Mouse (Mus musculus): ENCODE results near the gene Clcnka. TPM values are rescaled to one million over a fixed set of nuclear protein-coding genes. Genes with fewer than 3 reads are reported as not detected.
A peak's percentile ranks its signal among the peaks of the same experiment; 100 is the strongest.

Clcnka gene
- polyA plus RNA-seq, 1 experiment from 2014 or later, result not detected

GRCm38 (mm10) chr4:141429847-141430246, 31.3 kb upstream of the Clcnka start:
- 51% methylated on average over 9 of the region's 9 CpGs for WGBS
- Histone ChIP-seq H3K9me3 (no peaks in the 10 kb centered on the region), H3K9ac (no peak overlapping the region), H3K36me3 (no peaks in the 10 kb centered on the region), H3K27ac (no peak overlapping the region), H3K4me1 (peaks cover 10% of the 10 kb centered on the region; the same call in 1 of the 2 replicates), H3K4me3 (no peak overlapping the region), H3K4me2 (replicated peaks) (no peak overlapping the region), H3K27me3 (replicated peaks) (peaks cover 18% of the 10 kb centered on the region)
- ATAC-seq (ENCODE audit: low FRiP score, low read depth), result no peak

GRCm38 (mm10) chr4:141429381-141429780, 30.9 kb upstream of the Clcnka start:
- Histone ChIP-seq H3K36me3 (no peaks in the 10 kb centered on the region), H3K4me1 (peaks cover 10% of the 10 kb centered on the region; the same call in 1 of the 2 replicates), H3K9ac (no peak overlapping the region), H3K9me3 (no peaks in the 10 kb centered on the region), H3K27ac (no peak overlapping the region), H3K4me3 (no peak overlapping the region), H3K4me2 (replicated peaks) (no peak overlapping the region), H3K27me3 (replicated peaks) (peaks cover 23% of the 10 kb centered on the region)
- no peak for ATAC-seq (ENCODE audit: low FRiP score, low read depth)
- 80% methylated on average over 6 of the region's 6 CpGs for WGBS

- Histone ChIP-seq H3K4me3 (no peak overlapping the region), H3K27ac (no peak overlapping the region), H3K27me3 (replicated peaks) (peaks cover 35% of the 10 kb centered on the region), H3K4me2 (replicated peaks) (no peak overlapping the region), H3K9ac (no peak overlapping the region), H3K36me3 (no peaks in the 10 kb centered on the region), H3K4me1 (peaks cover 10% of the 10 kb centered on the region; the same call in 1 of the 2 replicates), H3K9me3 (no peaks in the 10 kb centered on the region)
- ATAC-seq (ENCODE audit: low FRiP score, low read depth), result no peak
- 86% methylated on average over 13 of the region's 13 CpGs for WGBS
Measured at GRCm38 (mm10) chr4:141427921-141428320, 29.4 kb upstream of the Clcnka start.

GRCm38 (mm10) chr4:141426796-141427745, 28.5 kb upstream of the Clcnka start:
- no peak overlapping the region for H3K4me3 ChIP-seq
- no peak overlapping the region for H3K27ac ChIP-seq
- H3K9me3 ChIP-seq, result no peaks in the 10 kb centered on the region
- no peak overlapping the region for H3K4me2 ChIP-seq (replicated peaks)
- no peak overlapping the region for H3K9ac ChIP-seq
- WGBS, result 84% methylated on average over 10 of the region's 10 CpGs
- ATAC-seq (ENCODE audit: low FRiP score, low read depth), result no peak
- peaks cover 35% of the 10 kb centered on the region for H3K27me3 ChIP-seq (replicated peaks)
- H3K4me1 ChIP-seq, result peaks cover 10% of the 10 kb centered on the region; the same call in 1 of the 2 replicates
- H3K36me3 ChIP-seq, result no peaks in the 10 kb centered on the region

GRCm38 (mm10) chr4:141425484-141426479, 27.3 kb upstream of the Clcnka start:
- ATAC-seq (ENCODE audit: low FRiP score, low read depth), result peak; percentile 76
- 5% methylated on average over 36 of the region's 36 CpGs for WGBS
- H3K4me1 ChIP-seq, result peaks cover 10% of the 10 kb centered on the region; the same call in 1 of the 2 replicates
- H3K9me3 ChIP-seq, result no peaks in the 10 kb centered on the region
- peak overlapping the region; percentile 44 for H3K9ac ChIP-seq
- no peaks in the 10 kb centered on the region for H3K36me3 ChIP-seq
- H3K4me2 ChIP-seq (replicated peaks), result peak overlapping the region; percentile 64
- no peak overlapping the region for H3K27ac ChIP-seq
- H3K4me3 ChIP-seq, result peak overlapping the region; percentile 39
- H3K27me3 ChIP-seq (replicated peaks), result peaks cover 37% of the 10 kb centered on the region

GRCm38 (mm10) chr4:141423691-141424431, 25.3 kb upstream of the Clcnka start:
- H3K4me3 ChIP-seq, result no peak overlapping the region
- no peak overlapping the region for H3K4me2 ChIP-seq (replicated peaks)
- H3K27me3 ChIP-seq (replicated peaks), result peaks cover 37% of the 10 kb centered on the region
- no peak overlapping the region for H3K27ac ChIP-seq
- no peak overlapping the region for H3K9ac ChIP-seq
- no peaks in the 10 kb centered on the region for H3K36me3 ChIP-seq
- peaks cover 10% of the 10 kb centered on the region; the same call in 1 of the 2 replicates for H3K4me1 ChIP-seq
- H3K9me3 ChIP-seq, result no peaks in the 10 kb centered on the region
- WGBS, result 89% methylated on average over 13 of the region's 13 CpGs
- no peak for ATAC-seq (ENCODE audit: low FRiP score, low read depth)

DNA sequence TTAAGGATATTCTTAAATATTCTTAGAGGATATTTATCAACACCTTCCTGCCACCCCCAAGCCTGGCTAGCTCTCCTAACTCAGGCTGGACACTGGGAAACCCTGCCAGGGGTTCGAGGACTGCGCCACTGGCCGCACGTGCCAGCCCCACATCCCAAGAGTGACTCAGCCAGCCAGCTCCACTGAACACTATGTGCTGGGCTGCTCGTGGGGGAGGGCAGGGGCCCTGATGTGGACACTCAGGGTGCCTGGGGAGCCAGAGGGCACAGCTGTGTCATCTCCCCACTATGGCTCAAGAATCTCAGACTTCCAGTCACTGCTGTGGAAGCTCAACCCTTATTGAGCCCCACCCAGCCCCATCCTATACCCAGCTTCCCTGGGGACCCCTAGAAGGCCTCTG, 24.8 kb upstream of the Clcnka start:
- WGBS, result 83% methylated on average over 5 of the region's 5 CpGs

DNA sequence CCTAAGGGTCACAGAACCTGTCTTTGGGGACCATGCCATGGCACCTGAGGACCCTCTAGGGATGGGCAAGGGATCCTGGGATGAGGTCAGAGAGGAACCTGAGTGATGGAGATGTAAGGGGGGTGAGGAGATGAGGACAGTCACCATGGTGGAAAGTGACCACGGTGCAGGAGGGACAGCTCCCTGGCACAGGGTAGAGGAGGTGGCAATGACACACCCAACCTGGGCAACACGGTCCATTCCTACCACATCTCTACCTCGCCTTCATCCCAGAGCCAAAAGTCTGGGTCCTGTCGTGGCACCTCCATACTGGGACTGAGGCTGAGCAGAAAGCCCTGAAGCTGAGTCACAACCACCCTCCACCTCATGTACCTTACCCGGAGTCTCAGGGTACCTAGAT, 24.3 kb upstream of the Clcnka start:
- Histone ChIP-seq H3K4me1 (peaks cover 10% of the 10 kb centered on the region; the same call in 1 of the 2 replicates), H3K9me3 (no peaks in the 10 kb centered on the region), H3K27ac (no peak overlapping the region), H3K9ac (no peak overlapping the region), H3K4me3 (no peak overlapping the region), H3K36me3 (no peaks in the 10 kb centered on the region), H3K4me2 (replicated peaks) (no peak overlapping the region), H3K27me3 (replicated peaks) (peaks cover 37% of the 10 kb centered on the region)
- 85% methylated on average over 5 of the region's 5 CpGs for WGBS
- no peak for ATAC-seq (ENCODE audit: low FRiP score, low read depth)

More for the DNA sequence above, 24.8 kb upstream of the Clcnka start:
- Histone ChIP-seq H3K9me3 (no peaks in the 10 kb centered on the region), H3K4me3 (no peak overlapping the region), H3K27ac (no peak overlapping the region), H3K4me2 (replicated peaks) (no peak overlapping the region), H3K27me3 (replicated peaks) (peaks cover 37% of the 10 kb centered on the region), H3K9ac (no peak overlapping the region), H3K4me1 (peaks cover 10% of the 10 kb centered on the region; the same call in 1 of the 2 replicates), H3K36me3 (no peaks in the 10 kb centered on the region)
- no peak for ATAC-seq (ENCODE audit: low FRiP score, low read depth)

DNA sequence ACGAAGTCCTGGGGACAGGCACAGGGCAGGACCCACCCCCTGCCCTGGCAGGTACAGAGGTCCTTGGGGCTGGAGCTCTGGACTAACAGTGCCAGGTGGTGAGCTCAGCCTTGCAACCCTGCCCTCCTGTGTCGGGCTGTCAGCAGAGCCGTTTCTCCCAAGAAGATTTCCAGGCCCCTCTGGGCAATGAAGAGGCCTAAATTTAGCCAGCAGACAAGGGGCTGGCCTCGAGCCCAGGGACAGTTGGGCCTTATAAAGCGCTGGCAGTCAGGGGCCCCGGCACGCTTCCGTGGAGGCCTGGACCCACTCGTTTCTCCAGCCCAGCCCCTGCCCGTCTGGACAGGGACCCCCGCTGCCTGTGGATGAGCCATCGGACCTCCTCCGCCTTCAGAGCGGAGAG, 22.9 kb upstream of the Clcnka start:
- ATAC-seq (ENCODE audit: low FRiP score, low read depth), result no peak
- H3K27ac ChIP-seq, result no peak overlapping the region
- no peak overlapping the region for H3K4me2 ChIP-seq (replicated peaks)
- peaks cover 34% of the 10 kb centered on the region for H3K27me3 ChIP-seq (replicated peaks)
- 0 out of 2 replicates have a peak, but pooled peaks cover 4% of the 10 kb centered on the region for H3K9me3 ChIP-seq
- no peak overlapping the region for H3K4me3 ChIP-seq
- 65% methylated on average over 14 of the region's 14 CpGs for WGBS
- peaks cover 10% of the 10 kb centered on the region; the same call in 1 of the 2 replicates for H3K4me1 ChIP-seq
- no peaks in the 10 kb centered on the region for H3K36me3 ChIP-seq
- H3K9ac ChIP-seq, result no peak overlapping the region

- Histone ChIP-seq H3K27ac (no peak overlapping the region), H3K36me3 (no peaks in the 10 kb centered on the region)
- WGBS, result 57% methylated on average over 9 of the region's 9 CpGs
Measured at GRCm38 (mm10) chr4:141420886-141421285, 22.4 kb upstream of the Clcnka start.

GRCm38 (mm10) chr4:141420192-141420829, 21.8 kb upstream of the Clcnka start, which contains the start of gene Hspb7:
Hspb7 (plus strand) TSS chr4:141420779.
- 60% methylated on average over 9 of the region's 9 CpGs for WGBS
- Histone ChIP-seq H3K9me3 (0 out of 2 replicates have a peak, but pooled peaks cover 4% of the 10 kb centered on the region), H3K4me3 (no peak within 1 kb of the TSS), H3K27me3 (replicated peaks) (peaks cover 23% of the 10 kb centered on the region), H3K9ac (no peak within 1 kb of the TSS), H3K36me3 (no peaks in the 10 kb centered on the region), H3K4me1 (0 out of 2 replicates have a peak, but pooled peaks cover 1% of the 10 kb centered on the region), H3K27ac (no peak within 1 kb of the TSS), H3K4me2 (replicated peaks) (no peak within 1 kb of the TSS)
- no peak for ATAC-seq (ENCODE audit: low FRiP score, low read depth)

More at GRCm38 (mm10) chr4:141420886-141421285, 22.4 kb upstream of the Clcnka start:
- Histone ChIP-seq H3K9me3 (0 out of 2 replicates have a peak, but pooled peaks cover 4% of the 10 kb centered on the region), H3K9ac (no peak overlapping the region), H3K4me2 (replicated peaks) (no peak overlapping the region), H3K27me3 (replicated peaks) (peaks cover 28% of the 10 kb centered on the region), H3K4me1 (peaks cover 7% of the 10 kb centered on the region; the same call in 1 of the 2 replicates), H3K4me3 (no peak overlapping the region)
- ATAC-seq (ENCODE audit: low FRiP score, low read depth), result no peak
